Mouse (Mus musculus) cerebellum, adult 11-12 months (tissue): ENCODE data around the gene Fxyd6.

Experiments used
- DNase-seq: peaks from one replicate; pipeline ENCODE4 v3.0.0; 2022

The Fxyd6 gene

GRCm38 (mm10) chr9:45412700-45413477 is 42.9 kb downstream of the Fxyd6 start:
- DNase-seq: no peak

- DNase-seq: no peak
Observed at GRCm38 (mm10) chr9:45413478-45414140, 43.6 kb downstream of the Fxyd6 start.

DNA sequence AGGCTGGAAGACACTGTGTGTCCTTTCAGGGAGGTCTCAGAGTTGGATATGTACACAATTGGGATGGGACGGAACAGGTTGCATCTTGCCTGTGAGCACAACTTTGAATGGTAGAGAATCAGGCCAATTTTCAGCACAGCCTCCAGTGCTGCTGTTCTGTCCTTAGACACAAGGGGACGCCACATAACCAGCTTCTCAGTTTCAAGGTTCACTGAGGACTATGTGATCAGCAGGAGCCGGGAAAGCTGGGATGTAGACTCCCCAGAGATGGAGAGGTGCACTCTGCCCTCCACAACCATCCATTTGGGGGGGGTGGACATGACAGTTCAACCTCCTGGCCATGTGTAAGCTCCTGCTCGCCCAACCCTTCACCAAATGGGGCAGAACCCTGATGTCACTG is 45.9 kb downstream of the Fxyd6 start:
- DNase-seq: peak; percentile 65

DNA sequence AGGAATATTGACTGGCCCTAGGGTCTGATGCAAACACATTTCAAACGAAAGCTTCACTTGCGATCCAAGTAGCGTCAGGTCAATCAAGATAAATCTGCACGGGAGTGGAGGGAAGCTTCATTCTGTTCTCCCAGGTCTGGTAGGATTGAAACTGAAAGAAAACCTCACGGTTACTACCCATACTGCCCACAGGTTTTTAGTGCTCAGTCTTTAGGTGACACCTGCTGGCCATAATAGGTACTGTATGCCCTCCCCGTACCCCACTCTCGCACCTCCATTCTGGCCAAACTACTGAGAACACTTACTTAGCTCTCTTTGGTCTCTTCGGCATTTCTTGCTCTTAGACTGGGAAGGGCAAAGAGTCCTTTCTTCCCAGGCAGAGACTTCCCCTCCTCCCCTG is 47.3 kb downstream of the Fxyd6 start:
- DNase-seq: peak; percentile 58

DNA sequence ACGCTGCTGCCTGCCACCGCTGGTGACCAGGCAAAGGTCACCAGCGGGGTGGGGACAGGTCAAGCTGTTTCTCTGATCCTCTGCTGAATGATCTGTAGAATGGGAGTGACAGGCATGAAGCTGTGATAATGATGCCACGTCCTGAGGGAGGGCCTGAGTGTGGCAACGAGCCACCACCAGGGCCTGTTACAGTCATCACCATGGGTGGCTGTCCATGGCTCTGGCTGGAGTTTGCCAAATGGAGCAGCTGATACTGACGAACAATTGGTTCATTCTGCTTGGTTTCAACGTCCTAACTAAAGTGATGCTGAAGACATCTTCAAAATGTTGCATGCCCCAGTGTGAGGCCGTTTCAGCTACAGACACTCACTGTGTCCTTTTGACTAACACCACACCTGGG is 48.3 kb downstream of the Fxyd6 start:
- no peak for DNase-seq

- DNase-seq: no peak
Observed at GRCm38 (mm10) chr9:45421209-45421608, 51.2 kb downstream of the Fxyd6 start.

- peak; percentile 70 for DNase-seq
Observed at GRCm38 (mm10) chr9:45422761-45423298, 52.8 kb downstream of the Fxyd6 start.

- DNase-seq: peak; percentile 82
Observed at GRCm38 (mm10) chr9:45426456-45426855, 56.5 kb downstream of the Fxyd6 start, which contains the start of gene Dscaml1. Gene Dscaml1, plus strand, starts transcription at chr9:45426628.

DNA sequence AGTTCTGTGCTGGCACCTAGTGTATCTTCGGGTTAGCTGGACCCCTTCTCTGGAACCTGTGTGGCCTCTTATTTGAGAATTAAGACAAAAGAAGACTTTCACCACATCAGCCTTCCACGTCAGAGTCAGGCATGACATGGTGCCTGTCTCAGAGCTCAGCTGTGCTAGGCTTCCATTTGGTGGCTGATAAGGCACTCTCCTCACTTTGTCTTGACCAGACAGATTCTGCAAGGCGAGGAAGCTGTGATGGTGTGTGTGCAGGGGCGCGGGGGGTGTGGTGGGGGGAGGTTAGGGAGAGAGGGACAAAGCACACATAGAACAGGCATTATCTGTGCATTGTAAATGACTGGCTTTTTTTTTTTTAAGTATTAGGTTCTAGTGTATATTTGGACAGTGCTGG is 59.4 kb downstream of the Fxyd6 start:
- DNase-seq: no peak

- peak; percentile 59 for DNase-seq
Observed at GRCm38 (mm10) chr9:45429951-45430697, 60.1 kb downstream of the Fxyd6 start.

- DNase-seq: no peak
Observed at GRCm38 (mm10) chr9:45430698-45430959, 60.6 kb downstream of the Fxyd6 start.

DNA sequence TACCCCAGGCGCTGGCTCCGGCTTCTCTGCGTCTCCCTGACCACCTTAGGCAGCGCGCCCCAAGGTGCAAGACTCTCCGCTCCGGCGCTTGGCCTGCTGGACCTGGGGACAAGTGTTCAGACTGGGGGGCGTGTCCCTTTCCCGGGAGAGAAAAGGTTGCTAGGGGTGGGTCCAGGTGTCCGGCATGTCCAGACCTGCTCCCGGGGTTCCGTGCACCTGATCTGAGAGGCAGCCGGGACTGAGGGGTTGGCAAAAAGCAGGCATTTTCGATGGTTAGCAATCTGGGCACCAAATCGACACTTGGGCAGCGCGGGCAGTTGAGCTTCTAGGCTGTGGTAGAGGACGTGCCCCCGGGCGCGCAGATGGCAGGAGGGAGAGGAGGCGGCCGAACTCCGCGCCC is 61.2 kb downstream of the Fxyd6 start:
- DNase-seq: peak; percentile 68

GRCm38 (mm10) chr9:45432639-45433038 is 62.7 kb downstream of the Fxyd6 start:
- no peak for DNase-seq

GRCm38 (mm10) chr9:45433119-45433518 is 63.1 kb downstream of the Fxyd6 start:
- no peak for DNase-seq

- no peak for DNase-seq
Observed at GRCm38 (mm10) chr9:45434171-45434570, 64.2 kb downstream of the Fxyd6 start.

- no peak for DNase-seq
Observed at GRCm38 (mm10) chr9:45439025-45439424, 69.0 kb downstream of the Fxyd6 start.

DNA sequence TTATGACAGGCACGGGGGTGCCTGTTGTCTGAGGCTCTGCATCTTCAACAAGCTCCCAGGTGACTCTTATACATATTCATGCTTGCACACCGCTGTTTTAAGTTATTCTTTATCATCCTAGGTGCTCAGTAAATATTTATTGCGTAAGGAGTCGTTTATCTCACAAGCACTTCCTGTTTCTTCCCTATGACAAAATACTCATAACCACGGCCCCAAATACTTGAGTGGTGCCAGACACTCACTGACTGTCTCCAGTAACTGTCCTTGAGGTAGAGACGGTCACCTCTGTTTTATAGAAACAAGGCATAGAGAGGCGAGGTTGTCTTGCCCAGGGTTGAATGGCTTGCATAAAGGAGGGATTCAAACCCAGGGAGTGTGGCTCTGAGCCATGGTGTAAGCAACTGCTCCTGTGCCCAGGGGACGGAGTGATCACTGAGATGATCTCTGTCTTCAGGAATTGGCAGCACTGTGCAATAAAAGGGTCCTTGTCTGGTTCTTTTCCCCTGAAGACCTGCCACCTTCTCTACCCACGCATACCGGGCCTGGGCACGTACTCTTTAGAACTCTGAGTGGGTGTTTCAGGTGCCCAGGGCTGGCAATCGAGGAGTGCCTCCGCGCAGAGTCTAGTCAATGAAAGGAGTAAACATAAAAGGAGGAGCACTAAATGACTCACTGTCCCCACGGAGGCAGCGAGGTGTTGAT is 70.2 kb downstream of the Fxyd6 start:
- DNase-seq: no peak

GRCm38 (mm10) chr9:45444251-45444798 is 74.3 kb downstream of the Fxyd6 start:
- DNase-seq: no peak
